Mouse (Mus musculus): ENCODE measurements around the gene Ttyh1.

Gene Ttyh1

GRCm38 (mm10) chr7:4170193-4170938, 51.2 kb downstream of the Ttyh1 start:
- no peak for DNase-seq (ENCODE audit: low read depth, low spot score)

DNA sequence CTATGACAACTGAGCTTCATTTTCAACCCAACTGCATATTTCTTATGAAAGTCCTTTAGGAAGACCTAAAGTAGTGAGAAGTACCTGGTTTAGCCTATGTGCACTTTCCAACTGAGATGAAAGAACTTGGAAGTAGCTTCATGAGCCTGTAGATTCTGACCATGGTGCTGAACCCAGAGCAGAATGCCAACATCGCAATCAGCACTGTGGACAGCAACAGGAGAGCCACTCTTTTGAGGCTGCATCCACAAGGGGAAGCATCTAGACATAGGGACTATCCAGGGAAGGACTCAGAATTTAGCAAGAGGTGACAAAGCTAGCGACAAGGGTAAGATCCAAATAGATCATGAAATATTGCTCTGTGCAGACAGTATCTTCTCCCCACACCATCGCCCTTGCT, 59.2 kb downstream of the Ttyh1 start:
- DNase-seq (ENCODE audit: low read depth, low spot score): no peak

Data from CD4-positive, CD25-positive, alpha-beta regulatory T cell, adult 2 months (primary cell).